Mouse (Mus musculus) heart, postnatal 0 days (tissue): ENCODE measurements around the gene Mfsd2b.
A peak's percentile ranks its signal among the peaks of the same experiment; 100 is the strongest.

Source experiments
- CTCF ChIP-seq: IDR thresholded peaks from 2 replicates; pipeline ENCODE4 v1.5.1; 2016; ENCODE audit warnings: antibody characterized with exemption, control low read depth, low read depth
- EP300 ChIP-seq: IDR thresholded peaks from 2 replicates; pipeline ENCODE4 v1.6.1; 2016; ENCODE audit warnings: antibody characterized with exemption, low read depth

- TF ChIP-seq EP300 (peak; percentile 65; the same call in 1 of the 2 replicates), CTCF (peak; percentile 97)
Observed at GRCm38 (mm10) chr12:4916994-4917804, 43.0 kb upstream of the Mfsd2b start, which contains the start of gene Atad2b.
